In the genomic region with DNA sequence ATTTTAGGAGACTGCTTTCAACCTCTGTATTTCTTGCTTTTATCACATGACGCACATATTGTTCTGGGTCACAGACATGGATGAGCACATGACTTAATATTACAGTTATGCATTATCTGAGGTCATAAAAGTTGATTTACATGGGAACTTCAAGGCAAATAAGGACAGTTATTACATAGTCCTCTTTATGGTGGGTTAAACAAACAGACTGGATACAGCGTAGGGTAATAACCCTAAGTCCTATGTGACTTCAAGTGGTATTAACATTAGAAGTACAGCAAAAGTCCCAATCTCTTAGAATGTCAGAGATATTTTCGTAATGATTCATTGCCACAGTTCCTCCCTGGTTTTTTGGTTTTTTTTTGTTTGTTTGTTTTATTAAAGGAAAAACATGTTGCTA, we compare ENCODE assay signal across 22 mouse cellular contexts.
"Had no signal": no experiment of that assay in that cellular context is flagged by ENCODE, and none has a peak within 500 bp of the region (broad histone marks: within the 10 kb centered on the region; RNA-seq: fewer than 3 reads in every experiment).

No protein-coding gene starts in this region.

- H3K4me3 ChIP-seq: hindbrain, embryonic 13.5 days; layer of hippocampus, adult 2 months; limb, embryonic 10.5 days; limb, embryonic 13.5 days; liver, embryonic 12.5 days; liver, embryonic 15.5 days; megakaryocyte, embryonic 14.5 days; midbrain, embryonic 12.5 days; midbrain, embryonic 15.5 days; neural tube, embryonic 12.5 days; neural tube, embryonic 15.5 days; stomach, embryonic 15.5 days had no signal

- H3K27ac ChIP-seq: hindbrain, embryonic 13.5 days; layer of hippocampus, adult 2 months; limb, embryonic 13.5 days; liver, embryonic 12.5 days; liver, embryonic 15.5 days; midbrain, embryonic 12.5 days; midbrain, embryonic 15.5 days; neural tube, embryonic 12.5 days; neural tube, embryonic 15.5 days; stomach, embryonic 15.5 days had no signal

- H3K27me3 ChIP-seq: hindbrain, embryonic 13.5 days; limb, embryonic 13.5 days; liver, embryonic 12.5 days; liver, embryonic 15.5 days; midbrain, embryonic 15.5 days; neural tube, embryonic 12.5 days; neural tube, embryonic 15.5 days; stomach, embryonic 15.5 days had no signal

- H3K9ac ChIP-seq: hindbrain, embryonic 13.5 days; limb, embryonic 13.5 days; liver, embryonic 12.5 days; liver, embryonic 15.5 days; midbrain, embryonic 12.5 days; midbrain, embryonic 15.5 days; neural tube, embryonic 12.5 days; neural tube, embryonic 15.5 days; stomach, embryonic 15.5 days had no signal

- H3K36me3 ChIP-seq: hindbrain, embryonic 13.5 days; limb, embryonic 10.5 days; limb, embryonic 13.5 days; liver, embryonic 12.5 days; liver, embryonic 15.5 days; midbrain, embryonic 12.5 days; midbrain, embryonic 15.5 days; neural tube, embryonic 12.5 days; neural tube, embryonic 15.5 days; stomach, embryonic 15.5 days had no signal

- H3K9me3 ChIP-seq: hindbrain, embryonic 13.5 days; limb, embryonic 10.5 days; limb, embryonic 13.5 days; liver, embryonic 12.5 days; liver, embryonic 15.5 days; midbrain, embryonic 12.5 days; midbrain, embryonic 15.5 days; neural tube, embryonic 12.5 days; neural tube, embryonic 15.5 days; stomach, embryonic 15.5 days had no signal

- H3K4me1 ChIP-seq: hindbrain, embryonic 13.5 days; liver, embryonic 12.5 days; liver, embryonic 15.5 days; megakaryocyte, embryonic 14.5 days; midbrain, embryonic 15.5 days; neural tube, embryonic 12.5 days; neural tube, embryonic 15.5 days had no signal

- ATAC-seq: hindbrain, embryonic 16.5 days; liver, embryonic 12.5 days had no signal

- H3K4me2 ChIP-seq: hindbrain, embryonic 13.5 days; limb, embryonic 13.5 days; liver, embryonic 12.5 days; liver, embryonic 15.5 days; midbrain, embryonic 12.5 days; midbrain, embryonic 15.5 days; neural tube, embryonic 12.5 days; neural tube, embryonic 15.5 days; stomach, embryonic 15.5 days had no signal

- DNase-seq: kidney, adult 2 months; kidney, postnatal 25 days; layer of hippocampus, adult 9-11 months; liver; lung, adult 18-20 months; right cerebral cortex, adult 18-20 months; right cerebral cortex, postnatal 14 days; spleen, adult 18-20 months; thymus, postnatal 25 days had no signal
